Mouse (Mus musculus): Measurements from ENCODE around the gene Lamb1. TPM values are rescaled to one million over a fixed set of nuclear protein-coding genes. Genes with fewer than 3 reads are reported as not detected.

The Lamb1 gene
- polyA plus RNA-seq, 1 experiment from 2014 or later, result 32.4 TPM

DNA sequence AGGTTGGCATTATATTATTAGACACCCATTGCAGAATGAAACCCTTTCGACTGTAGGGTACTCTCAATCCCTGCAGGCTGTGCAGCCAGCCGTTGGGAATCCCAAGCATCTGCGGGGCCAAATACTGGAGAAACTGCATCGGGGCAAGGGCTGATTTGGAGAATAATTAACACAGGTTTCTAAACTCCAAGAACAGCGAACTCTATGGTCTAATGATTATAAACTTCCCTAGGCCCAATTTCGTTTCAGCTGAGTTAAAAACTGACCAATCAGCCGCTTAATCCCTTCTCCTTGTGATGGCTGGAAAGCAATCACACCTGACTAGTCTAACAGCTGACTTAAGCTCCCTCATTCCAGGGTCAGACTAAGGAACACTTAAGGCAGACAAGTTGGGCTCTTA, 1.1 kb upstream of the Lamb1 start:
- H3K27me3 ChIP-seq (ENCODE audit: control insufficient read depth, insufficient read depth, low read length), result peaks cover 36% of the 10 kb centered on the region
- no peak overlapping the region for H3K4me2 ChIP-seq (ENCODE audit: low read depth)
- H3K9me3 ChIP-seq (ENCODE audit: control insufficient read depth, low read length), result no peaks in the 10 kb centered on the region
- H3K36me3 ChIP-seq (ENCODE audit: control insufficient read depth, insufficient read depth, low read length), result no peaks in the 10 kb centered on the region
- WGBS, result 25% methylated on average over 7 of the region's 7 CpGs
- no peak overlapping the region for H3K9ac ChIP-seq (ENCODE audit: low read length)
- no peak overlapping the region for H3K4me3 ChIP-seq (ENCODE audit: low read depth, low read length)
- no peak overlapping the region for H3K27ac ChIP-seq (ENCODE audit: low read depth, low read length)
- DNase-seq (ENCODE audit: low spot score) (no peak), ATAC-seq (ENCODE audit: insufficient read depth, low FRiP score, low TSS enrichment) (no peak)
- H3K4me1 ChIP-seq (ENCODE audit: control insufficient read depth, insufficient read depth, low read length), result peaks cover 3% of the 10 kb centered on the region; the same call in 1 of the 2 replicates

- Histone ChIP-seq H3K4me1 (ENCODE audit: control insufficient read depth, insufficient read depth, low read length) (peaks cover 8% of the 10 kb centered on the region; the same call in 1 of the 2 replicates), H3K36me3 (ENCODE audit: control insufficient read depth, insufficient read depth, low read length) (no peaks in the 10 kb centered on the region), H3K9ac (ENCODE audit: low read length) (peak overlapping the region; percentile 48), H3K27me3 (ENCODE audit: control insufficient read depth, insufficient read depth, low read length) (peaks cover 36% of the 10 kb centered on the region), H3K4me2 (ENCODE audit: low read depth) (peak overlapping the region; percentile 35), H3K4me3 (ENCODE audit: low read depth, low read length) (peak overlapping the region; percentile 48), H3K9me3 (ENCODE audit: control insufficient read depth, low read length) (no peaks in the 10 kb centered on the region), H3K27ac (ENCODE audit: low read depth, low read length) (0 out of 2 replicates have a peak overlapping the region, but pooled peaks have one; percentile 34)
- peak; percentile 52 for DNase-seq (ENCODE audit: low spot score)
- ATAC-seq (ENCODE audit: insufficient read depth, low FRiP score, low TSS enrichment), result no peak
- WGBS, result under 1% methylated on average over 50 of the region's 50 CpGs
These were observed 843 bp downstream of the Lamb1 start for GRCm38 (mm10) chr12:31265722-31266431.

GRCm38 (mm10) chr12:31266686-31267085, 1.7 kb downstream of the Lamb1 start:
- Histone ChIP-seq H3K4me3 (ENCODE audit: low read depth, low read length) (peak overlapping the region; percentile 48), H3K9me3 (ENCODE audit: control insufficient read depth, low read length) (no peaks in the 10 kb centered on the region), H3K27me3 (ENCODE audit: control insufficient read depth, insufficient read depth, low read length) (peaks cover 36% of the 10 kb centered on the region), H3K36me3 (ENCODE audit: control insufficient read depth, insufficient read depth, low read length) (no peaks in the 10 kb centered on the region), H3K27ac (ENCODE audit: low read depth, low read length) (no peak overlapping the region), H3K9ac (ENCODE audit: low read length) (no peak overlapping the region), H3K4me1 (ENCODE audit: control insufficient read depth, insufficient read depth, low read length) (peaks cover 8% of the 10 kb centered on the region), H3K4me2 (ENCODE audit: low read depth) (peak overlapping the region; percentile 35)
- ATAC-seq (ENCODE audit: insufficient read depth, low FRiP score, low TSS enrichment) (no peak), DNase-seq (ENCODE audit: low spot score) (peak; percentile 20)
- 9% methylated on average over 15 of the region's 15 CpGs for whole genome bisulfite sequencing

DNA sequence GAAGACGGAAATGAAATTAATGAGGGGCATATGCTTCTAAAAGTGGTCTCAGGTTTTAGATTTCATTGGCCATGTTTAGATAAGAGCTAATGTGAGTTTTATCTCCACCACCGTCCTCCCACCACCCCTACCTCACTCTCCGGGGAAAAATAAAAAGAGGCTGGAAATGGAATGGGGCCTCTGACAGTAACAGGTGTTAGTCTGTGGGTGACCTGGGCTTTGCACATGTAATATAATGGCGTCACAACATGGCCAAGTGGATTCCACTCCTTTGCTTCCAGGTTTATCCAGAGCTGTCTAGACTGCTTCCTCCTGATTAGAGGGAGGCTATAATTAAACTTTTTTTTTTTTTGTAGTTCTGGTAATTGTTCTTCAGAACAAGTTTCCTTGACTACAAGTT, 2.3 kb downstream of the Lamb1 start:
- DNase-seq (ENCODE audit: low spot score) (no peak), ATAC-seq (ENCODE audit: insufficient read depth, low FRiP score, low TSS enrichment) (no peak)
- no peaks in the 10 kb centered on the region for H3K36me3 ChIP-seq (ENCODE audit: control insufficient read depth, insufficient read depth, low read length)
- peaks cover 36% of the 10 kb centered on the region for H3K27me3 ChIP-seq (ENCODE audit: control insufficient read depth, insufficient read depth, low read length)
- 57% methylated on average over 4 of the region's 4 CpGs for WGBS
- no peaks in the 10 kb centered on the region for H3K9me3 ChIP-seq (ENCODE audit: control insufficient read depth, low read length)
- no peak overlapping the region; the same call in 1 of the 2 replicates for H3K4me3 ChIP-seq (ENCODE audit: low read depth, low read length)
- no peak overlapping the region for H3K9ac ChIP-seq (ENCODE audit: low read length)
- H3K27ac ChIP-seq (ENCODE audit: low read depth, low read length), result no peak overlapping the region
- peaks cover 14% of the 10 kb centered on the region for H3K4me1 ChIP-seq (ENCODE audit: control insufficient read depth, insufficient read depth, low read length)
- 0 out of 2 replicates have a peak overlapping the region, but pooled peaks have one; percentile 19 for H3K4me2 ChIP-seq (ENCODE audit: low read depth)

GRCm38 (mm10) chr12:31268315-31268714, 3.3 kb downstream of the Lamb1 start:
- Histone ChIP-seq H3K9me3 (ENCODE audit: control insufficient read depth, low read length) (no peaks in the 10 kb centered on the region), H3K27ac (ENCODE audit: low read depth, low read length) (no peak overlapping the region), H3K4me2 (ENCODE audit: low read depth) (no peak overlapping the region), H3K36me3 (ENCODE audit: control insufficient read depth, insufficient read depth, low read length) (no peaks in the 10 kb centered on the region), H3K27me3 (ENCODE audit: control insufficient read depth, insufficient read depth, low read length) (peaks cover 36% of the 10 kb centered on the region), H3K4me3 (ENCODE audit: low read depth, low read length) (no peak overlapping the region), H3K9ac (ENCODE audit: low read length) (no peak overlapping the region), H3K4me1 (ENCODE audit: control insufficient read depth, insufficient read depth, low read length) (peaks cover 14% of the 10 kb centered on the region)
- ATAC-seq (ENCODE audit: insufficient read depth, low FRiP score, low TSS enrichment) (no peak), DNase-seq (ENCODE audit: low spot score) (no peak)
- WGBS, result 70% methylated on average over 3 of the region's 3 CpGs

- no peaks in the 10 kb centered on the region for H3K9me3 ChIP-seq (ENCODE audit: control insufficient read depth, low read length)
- peaks cover 34% of the 10 kb centered on the region for H3K27me3 ChIP-seq (ENCODE audit: control insufficient read depth, insufficient read depth, low read length)
- H3K36me3 ChIP-seq (ENCODE audit: control insufficient read depth, insufficient read depth, low read length), result no peaks in the 10 kb centered on the region
- H3K4me2 ChIP-seq (ENCODE audit: low read depth), result no peak overlapping the region
- no peak overlapping the region for H3K9ac ChIP-seq (ENCODE audit: low read length)
- H3K4me1 ChIP-seq (ENCODE audit: control insufficient read depth, insufficient read depth, low read length), result peaks cover 14% of the 10 kb centered on the region
- 54% methylated on average over 12 of the region's 12 CpGs for WGBS
- no peak overlapping the region for H3K27ac ChIP-seq (ENCODE audit: low read depth, low read length)
- DNase-seq (ENCODE audit: low spot score) (no peak), ATAC-seq (ENCODE audit: insufficient read depth, low FRiP score, low TSS enrichment) (no peak)
- H3K4me3 ChIP-seq (ENCODE audit: low read depth, low read length), result no peak overlapping the region
These were observed 4.1 kb downstream of the Lamb1 start for GRCm38 (mm10) chr12:31269020-31269597.

DNA sequence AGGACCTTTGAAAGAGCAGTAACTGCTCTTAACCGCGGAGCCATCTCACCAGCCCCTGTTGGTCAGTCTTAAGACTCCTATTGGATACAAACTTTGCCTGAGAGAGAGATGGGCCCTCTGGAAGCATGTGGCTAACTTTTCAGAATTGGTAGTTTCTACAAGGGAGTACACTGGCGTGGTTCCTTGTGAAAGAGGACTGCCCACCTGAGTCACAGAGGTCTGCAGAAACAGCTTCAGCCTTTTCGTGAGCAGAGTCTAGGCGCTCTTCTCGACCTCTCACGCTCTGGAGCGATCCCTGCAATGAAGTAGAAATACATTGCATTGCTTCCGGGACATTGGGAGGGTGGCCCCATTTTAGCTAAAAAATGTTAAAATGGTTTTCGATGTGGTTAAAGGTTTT, 5.3 kb downstream of the Lamb1 start:
- Histone ChIP-seq H3K9ac (ENCODE audit: low read length) (no peak overlapping the region), H3K27ac (ENCODE audit: low read depth, low read length) (no peak overlapping the region), H3K4me2 (ENCODE audit: low read depth) (no peak overlapping the region), H3K4me1 (ENCODE audit: control insufficient read depth, insufficient read depth, low read length) (peaks cover 14% of the 10 kb centered on the region), H3K36me3 (ENCODE audit: control insufficient read depth, insufficient read depth, low read length) (no peaks in the 10 kb centered on the region), H3K4me3 (ENCODE audit: low read depth, low read length) (no peak overlapping the region), H3K9me3 (ENCODE audit: control insufficient read depth, low read length) (no peaks in the 10 kb centered on the region), H3K27me3 (ENCODE audit: control insufficient read depth, insufficient read depth, low read length) (peaks cover 21% of the 10 kb centered on the region)
- ATAC-seq (ENCODE audit: insufficient read depth, low FRiP score, low TSS enrichment), result no peak
- DNase-seq (ENCODE audit: low spot score), result no peak
- 93% methylated on average over 10 of the region's 10 CpGs for WGBS

GRCm38 (mm10) chr12:31270776-31271175, 5.7 kb downstream of the Lamb1 start:
- peaks cover 17% of the 10 kb centered on the region for H3K27me3 ChIP-seq (ENCODE audit: control insufficient read depth, insufficient read depth, low read length)
- no peaks in the 10 kb centered on the region for H3K9me3 ChIP-seq (ENCODE audit: control insufficient read depth, low read length)
- no peak overlapping the region for H3K4me3 ChIP-seq (ENCODE audit: low read depth, low read length)
- H3K9ac ChIP-seq (ENCODE audit: low read length), result no peak overlapping the region
- ATAC-seq (ENCODE audit: insufficient read depth, low FRiP score, low TSS enrichment), result no peak
- 0 out of 2 replicates have a peak overlapping the region, but pooled peaks have one; percentile 34 for H3K27ac ChIP-seq (ENCODE audit: low read depth, low read length)
- no peaks in the 10 kb centered on the region for H3K36me3 ChIP-seq (ENCODE audit: control insufficient read depth, insufficient read depth, low read length)
- WGBS, result 75% methylated on average over 5 of the region's 5 CpGs
- H3K4me2 ChIP-seq (ENCODE audit: low read depth), result no peak overlapping the region
- DNase-seq (ENCODE audit: low spot score), result no peak
- H3K4me1 ChIP-seq (ENCODE audit: control insufficient read depth, insufficient read depth, low read length), result peaks cover 11% of the 10 kb centered on the region
